Mouse (Mus musculus) midbrain, embryonic 13.5 days (tissue): ENCODE results near the gene Gpr183. TPM values are rescaled to one million over a fixed set of nuclear protein-coding genes. Genes with fewer than 3 reads are reported as not detected.

Source experiments
- ATAC-seq: fragments of 200-750 bp; cut with Nextera tagmentation; 2 replicates; pipeline ENCODE4 v1.8.0; 2017; ENCODE audit warnings: mild to moderate bottlenecking, moderate TSS enrichment, moderate library complexity
- H3K27ac ChIP-seq: fragments of 300-500 bp; sonication (generic); 2 replicates; pipeline ENCODE4 v1.5.1; 2015; ENCODE audit warnings: inconsistent platforms, mild to moderate bottlenecking, moderate library complexity
- H3K27me3 ChIP-seq: fragments of 300-500 bp; sonication (generic); 2 replicates; pipeline ENCODE4 v1.6.1; 2015; ENCODE audit warnings: mild to moderate bottlenecking, inconsistent platforms
- H3K36me3 ChIP-seq: fragments of 300-500 bp; sonication (generic); 2 replicates; pipeline ENCODE4 v1.6.1; 2015; ENCODE audit warnings: mild to moderate bottlenecking, inconsistent platforms
- H3K4me1 ChIP-seq: fragments of 300-500 bp; sonication (generic); replicated peaks from 2 replicates; pipeline ENCODE4 v1.6.1; 2015; ENCODE audit warnings: inconsistent platforms
- H3K4me2 ChIP-seq: fragments of 300-500 bp; sonication (generic); replicated peaks from 2 replicates; pipeline ENCODE4 v1.6.1; 2015; ENCODE audit warnings: moderate library complexity, mild to moderate bottlenecking, inconsistent platforms
- H3K4me3 ChIP-seq: fragments of 300-500 bp; sonication (generic); replicated peaks from 2 replicates; pipeline ENCODE4 v1.5.1; 2015; ENCODE audit warnings: mild to moderate bottlenecking, inconsistent platforms
- H3K9ac ChIP-seq: fragments of 300-500 bp; sonication (generic); replicated peaks from 2 replicates; pipeline ENCODE4 v1.6.1; 2015; ENCODE audit warnings: mild to moderate bottlenecking, inconsistent platforms
- H3K9me3 ChIP-seq: fragments of 300-500 bp; sonication (generic); 2 replicates; pipeline ENCODE4 v1.6.1; 2016; ENCODE audit warnings: mild to moderate bottlenecking, inconsistent platforms
- WGBS: fragments of 180-500 bp; shearing (Covaris S2); methylation state at CpG from one replicate; pipeline ENCODE4 v1.1.7; 2015; 5-methylcytosine and 5-hydroxymethylcytosine counted together
- polyA plus RNA-seq: library from polyadenylated mRNA; unstranded; fragments of >200 nt; fragmentation: Nextera tagmentation; extraction: Ambion mirVana; gene quantifications from 2 replicates; pipeline ENCODE4 v1.2.1, GENCODE M21; 2015

The Gpr183 gene
- polyA plus RNA-seq, 1 experiment from 2014 or later = 1.2 TPM

DNA sequence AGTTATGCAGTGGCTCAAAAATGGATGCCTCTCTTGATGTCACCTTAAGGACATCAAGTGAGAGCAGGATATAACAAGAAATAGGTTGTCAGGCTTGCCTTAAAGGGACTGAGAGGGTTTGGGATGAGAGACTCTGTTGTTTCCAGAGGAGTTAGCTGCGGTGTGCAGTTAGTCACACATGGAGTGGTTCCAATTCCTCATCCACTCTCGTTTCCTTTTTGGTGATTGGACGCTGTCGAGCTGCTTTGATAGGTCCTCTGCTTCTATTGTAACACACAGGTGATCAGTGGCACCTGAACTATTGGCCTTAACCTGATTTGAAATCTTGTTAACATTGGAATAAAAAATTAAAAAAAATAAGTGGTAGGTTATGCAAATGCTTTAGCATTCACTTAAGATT lies 42.3 kb downstream of the Gpr183 start:
- H3K27me3 ChIP-seq = no peaks in the 10 kb centered on the region
- no peak overlapping the region for H3K4me2 ChIP-seq
- H3K4me1 ChIP-seq = 0 out of 2 replicates have a peak, but pooled peaks cover 3% of the 10 kb centered on the region
- no peak overlapping the region for H3K27ac ChIP-seq
- H3K36me3 ChIP-seq = no peaks in the 10 kb centered on the region
- no peak overlapping the region for H3K4me3 ChIP-seq
- no peak for ATAC-seq
- 92% methylated on average over 4 of the region's 4 CpGs for WGBS
- no peak overlapping the region for H3K9ac ChIP-seq
- H3K9me3 ChIP-seq = no peaks in the 10 kb centered on the region

- Histone ChIP-seq H3K4me1 (0 out of 2 replicates have a peak, but pooled peaks cover 3% of the 10 kb centered on the region), H3K9ac (no peak overlapping the region), H3K4me3 (no peak overlapping the region), H3K4me2 (no peak overlapping the region), H3K9me3 (no peaks in the 10 kb centered on the region), H3K36me3 (peaks cover 6% of the 10 kb centered on the region), H3K27ac (no peak overlapping the region), H3K27me3 (no peaks in the 10 kb centered on the region)
- WGBS = 94% methylated on average over 4 of the region's 4 CpGs
- no peak for ATAC-seq
Observed at GRCm38 (mm10) chr14:121922016-121922415, 43.0 kb downstream of the Gpr183 start.

DNA sequence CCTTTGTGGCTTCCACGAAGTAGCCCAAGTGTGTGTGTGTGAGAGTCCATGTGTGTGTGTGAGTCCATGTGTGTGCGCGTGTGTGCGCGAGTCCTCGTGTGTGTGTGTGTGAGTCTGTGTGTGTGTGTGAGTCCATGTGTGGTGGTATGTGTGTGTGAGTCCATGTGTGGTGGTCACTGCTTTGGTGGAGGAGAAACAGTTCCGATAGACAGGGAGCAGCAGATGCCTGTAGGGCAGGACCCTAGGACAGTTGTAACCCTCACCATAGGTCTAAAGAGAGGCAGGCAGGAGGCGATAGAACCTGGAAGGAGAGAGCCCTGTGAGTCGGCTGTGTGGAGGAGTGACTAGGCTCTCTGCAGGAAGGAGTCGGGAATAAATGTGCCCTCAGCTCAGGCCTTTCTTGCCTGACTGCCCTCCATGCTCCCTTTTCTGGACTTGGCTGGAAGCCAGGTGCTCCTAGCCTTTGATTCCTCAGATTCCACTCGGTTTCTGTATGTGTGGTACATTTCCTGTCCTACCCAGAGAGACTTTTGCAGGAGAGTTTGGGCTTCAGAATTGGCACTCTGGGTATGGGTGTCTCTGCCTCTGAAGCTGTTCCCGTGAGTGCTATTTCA lies 44.4 kb downstream of the Gpr183 start:
- H3K27me3 ChIP-seq = no peaks in the 10 kb centered on the region
- no peak overlapping the region for H3K4me2 ChIP-seq
- 0 out of 2 replicates have a peak, but pooled peaks cover 3% of the 10 kb centered on the region for H3K4me1 ChIP-seq
- no peak overlapping the region for H3K27ac ChIP-seq
- ATAC-seq = peak; percentile 21
- no peak overlapping the region for H3K4me3 ChIP-seq
- H3K36me3 ChIP-seq = peaks cover 20% of the 10 kb centered on the region
- no peak overlapping the region for H3K9ac ChIP-seq
- no peaks in the 10 kb centered on the region for H3K9me3 ChIP-seq
- 80% methylated on average over 12 of the region's 12 CpGs for WGBS

GRCm38 (mm10) chr14:121919752-121920151 lies 45.2 kb downstream of the Gpr183 start:
- no peak for ATAC-seq
- peaks cover 22% of the 10 kb centered on the region for H3K36me3 ChIP-seq
- H3K27ac ChIP-seq = no peak overlapping the region
- H3K4me3 ChIP-seq = no peak overlapping the region
- no peak overlapping the region for H3K4me2 ChIP-seq
- no peaks in the 10 kb centered on the region for H3K9me3 ChIP-seq
- no peak overlapping the region for H3K9ac ChIP-seq
- 0 out of 2 replicates have a peak, but pooled peaks cover 3% of the 10 kb centered on the region for H3K4me1 ChIP-seq
- H3K27me3 ChIP-seq = no peaks in the 10 kb centered on the region
- 41% methylated on average over 3 of the region's 3 CpGs for WGBS

- Histone ChIP-seq H3K27ac (no peak overlapping the region), H3K9ac (no peak overlapping the region), H3K27me3 (no peaks in the 10 kb centered on the region), H3K4me2 (no peak overlapping the region), H3K9me3 (no peaks in the 10 kb centered on the region), H3K4me1 (0 out of 2 replicates have a peak, but pooled peaks cover 3% of the 10 kb centered on the region), H3K4me3 (no peak overlapping the region), H3K36me3 (peaks cover 22% of the 10 kb centered on the region)
- ATAC-seq = no peak
- WGBS = 70% methylated on average over 3 of the region's 3 CpGs
Observed at GRCm38 (mm10) chr14:121918266-121918665, 46.7 kb downstream of the Gpr183 start.

DNA sequence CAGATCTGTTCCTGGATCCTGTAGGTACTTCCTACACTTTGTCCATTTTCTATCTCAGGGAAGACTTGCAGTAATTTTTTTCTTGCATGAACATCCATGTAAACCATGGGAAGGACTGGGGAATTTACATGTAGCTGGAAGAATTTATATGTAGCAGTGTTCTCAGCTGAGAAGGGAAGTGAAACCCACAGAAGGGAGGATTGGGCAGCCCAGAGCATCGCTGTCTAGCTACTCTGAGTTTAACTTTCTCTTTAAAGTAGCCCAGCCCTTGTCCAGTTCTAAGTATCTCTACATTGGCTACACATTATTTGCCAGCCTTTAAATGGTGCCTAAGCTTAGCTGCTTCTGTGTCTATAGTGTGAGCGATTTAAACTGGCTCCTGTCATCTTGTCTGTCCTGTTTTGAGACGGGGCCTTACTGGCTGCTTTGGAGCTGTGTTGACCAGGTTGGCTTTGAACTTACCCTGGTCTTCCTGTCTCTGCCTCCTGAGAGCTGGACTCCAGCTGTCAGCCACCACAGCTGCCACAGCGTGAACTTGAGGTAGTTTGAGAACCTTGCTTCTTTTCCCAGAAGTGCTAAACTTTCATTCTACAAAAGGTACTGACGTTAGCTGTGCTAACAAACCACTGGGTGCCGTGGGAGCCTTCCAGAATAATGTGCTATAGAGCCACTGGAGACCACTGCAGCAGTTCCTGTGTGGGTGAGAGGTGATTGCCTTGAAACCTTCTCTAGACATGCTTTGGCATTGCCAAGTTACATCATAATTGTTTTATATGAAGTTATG lies 48.5 kb downstream of the Gpr183 start:
- Histone ChIP-seq H3K4me1 (0 out of 2 replicates have a peak, but pooled peaks cover 3% of the 10 kb centered on the region), H3K27me3 (no peaks in the 10 kb centered on the region), H3K4me3 (no peak overlapping the region), H3K27ac (no peak overlapping the region), H3K36me3 (peaks cover 37% of the 10 kb centered on the region), H3K4me2 (no peak overlapping the region), H3K9me3 (no peaks in the 10 kb centered on the region), H3K9ac (no peak overlapping the region)
- 87% methylated on average over 6 of the region's 6 CpGs for WGBS
- ATAC-seq = no peak

DNA sequence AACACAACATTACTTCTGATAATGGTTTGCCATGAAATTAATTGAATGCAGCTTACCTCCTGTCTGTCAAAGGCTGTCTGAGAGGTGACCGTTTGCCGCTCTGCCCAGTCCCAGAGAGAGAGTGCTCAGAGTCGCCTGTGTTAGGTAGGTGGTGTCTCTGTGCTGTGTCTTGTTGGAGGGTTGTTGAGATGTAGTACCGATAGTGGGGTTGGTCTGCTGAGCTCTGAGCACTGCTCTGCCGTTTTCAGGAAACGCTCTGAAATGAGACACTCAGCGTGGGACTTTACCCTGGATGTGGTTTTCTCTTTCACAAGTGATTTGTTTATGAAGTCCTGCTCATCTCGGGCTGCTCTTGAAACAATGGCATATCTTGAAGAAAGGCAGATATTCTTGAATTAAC lies 49.4 kb downstream of the Gpr183 start, which contains the start of gene Gpr18:
Gpr18 (minus strand) TSS at position 161 of the 400 bp plus-strand sequence.
- no peak within 1 kb of the TSS for H3K9ac ChIP-seq
- WGBS = 87% methylated on average over 8 of the region's 8 CpGs
- H3K9me3 ChIP-seq = no peaks in the 10 kb centered on the region
- H3K4me1 ChIP-seq = 0 out of 2 replicates have a peak, but pooled peaks cover 1% of the 10 kb centered on the region
- H3K27me3 ChIP-seq = no peaks in the 10 kb centered on the region
- no peak for ATAC-seq
- H3K36me3 ChIP-seq = peaks cover 41% of the 10 kb centered on the region
- H3K4me2 ChIP-seq = no peak within 1 kb of the TSS
- H3K27ac ChIP-seq = no peak within 1 kb of the TSS
- H3K4me3 ChIP-seq = no peak within 1 kb of the TSS

DNA sequence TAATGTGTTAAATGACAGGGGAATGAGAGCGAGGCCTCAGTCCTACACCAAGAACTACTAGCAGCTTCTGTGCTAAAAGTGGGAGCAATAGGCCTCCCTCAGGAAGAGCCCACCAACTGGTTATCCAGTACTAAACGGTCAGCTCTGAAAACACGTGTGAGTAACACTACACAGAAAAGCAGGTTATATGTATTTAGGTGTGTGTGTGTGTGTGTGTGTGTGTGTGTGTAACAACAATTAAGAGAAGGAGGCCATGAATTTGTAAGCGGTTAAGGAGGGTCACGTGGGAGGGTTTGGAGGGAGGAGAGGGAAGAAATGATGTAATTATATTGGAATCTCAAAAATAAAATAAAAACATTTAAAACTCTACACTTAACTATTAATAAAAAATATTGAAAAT lies 49.9 kb downstream of the Gpr183 start:
- no peak for ATAC-seq
- H3K9ac ChIP-seq = no peak overlapping the region

DNA sequence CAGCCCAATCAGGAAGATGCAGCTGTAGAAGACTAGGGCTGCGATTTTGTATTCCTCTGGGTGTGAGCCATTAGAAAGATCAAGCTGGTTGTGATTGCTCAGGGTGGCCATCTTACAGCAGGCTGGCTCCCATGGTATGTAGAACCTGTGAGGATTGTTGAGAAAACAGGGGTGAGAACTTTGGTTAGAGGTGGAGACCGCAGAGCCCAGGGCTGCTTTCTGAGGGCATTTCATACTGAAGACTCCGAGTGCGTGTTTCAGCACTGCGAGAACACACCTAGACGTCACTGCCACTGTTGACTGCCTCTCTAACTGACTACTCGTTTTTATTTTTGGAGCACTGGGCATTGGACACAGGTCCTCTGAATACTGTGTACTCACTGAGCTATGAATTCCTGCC lies 52.5 kb downstream of the Gpr183 start:
- H3K36me3 ChIP-seq = peaks cover 65% of the 10 kb centered on the region
- no peak for ATAC-seq
- no peaks in the 10 kb centered on the region for H3K4me1 ChIP-seq
- no peaks in the 10 kb centered on the region for H3K9me3 ChIP-seq
- WGBS = 94% methylated on average over 7 of the region's 7 CpGs
- H3K4me2 ChIP-seq = no peak overlapping the region
- H3K4me3 ChIP-seq = no peak overlapping the region
- no peak overlapping the region for H3K9ac ChIP-seq
- no peaks in the 10 kb centered on the region for H3K27me3 ChIP-seq
- H3K27ac ChIP-seq = no peak overlapping the region

More for the DNA sequence above, 49.9 kb downstream of the Gpr183 start:
- Histone ChIP-seq H3K27me3 (no peaks in the 10 kb centered on the region), H3K9me3 (no peaks in the 10 kb centered on the region), H3K4me3 (no peak overlapping the region), H3K4me1 (no peaks in the 10 kb centered on the region), H3K4me2 (no peak overlapping the region), H3K27ac (no peak overlapping the region), H3K36me3 (peaks cover 46% of the 10 kb centered on the region)
- 97% methylated on average over 5 of the region's 5 CpGs for WGBS

DNA sequence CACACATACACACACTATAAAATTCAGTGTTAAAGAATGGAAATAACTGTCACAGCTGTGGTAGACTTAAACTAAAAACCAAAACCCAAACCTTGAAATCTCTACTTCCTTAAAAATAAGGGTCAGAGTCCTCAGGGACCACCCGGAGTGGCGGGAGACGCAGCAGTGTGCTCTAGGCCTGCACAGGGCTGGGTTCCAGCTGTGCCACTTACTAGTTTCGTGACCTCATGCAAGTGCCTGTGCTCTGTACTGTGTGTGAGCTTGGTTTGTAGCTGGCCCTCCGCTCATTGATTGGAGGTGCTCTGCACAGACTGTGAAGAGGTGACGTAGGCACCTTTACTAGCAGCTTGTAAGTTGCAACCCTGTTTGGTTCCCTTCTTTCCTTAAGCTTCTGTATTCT lies 55.1 kb downstream of the Gpr183 start:
- peaks cover 56% of the 10 kb centered on the region for H3K36me3 ChIP-seq
- H3K4me2 ChIP-seq = no peak overlapping the region
- WGBS = 96% methylated on average over 6 of the region's 6 CpGs
- H3K9me3 ChIP-seq = no peaks in the 10 kb centered on the region
- H3K27ac ChIP-seq = no peak overlapping the region
- H3K4me3 ChIP-seq = no peak overlapping the region
- H3K27me3 ChIP-seq = no peaks in the 10 kb centered on the region
- H3K4me1 ChIP-seq = no peaks in the 10 kb centered on the region
- ATAC-seq = 0 out of 2 replicates have a peak, but pooled peaks have one; percentile 45
- no peak overlapping the region for H3K9ac ChIP-seq

DNA sequence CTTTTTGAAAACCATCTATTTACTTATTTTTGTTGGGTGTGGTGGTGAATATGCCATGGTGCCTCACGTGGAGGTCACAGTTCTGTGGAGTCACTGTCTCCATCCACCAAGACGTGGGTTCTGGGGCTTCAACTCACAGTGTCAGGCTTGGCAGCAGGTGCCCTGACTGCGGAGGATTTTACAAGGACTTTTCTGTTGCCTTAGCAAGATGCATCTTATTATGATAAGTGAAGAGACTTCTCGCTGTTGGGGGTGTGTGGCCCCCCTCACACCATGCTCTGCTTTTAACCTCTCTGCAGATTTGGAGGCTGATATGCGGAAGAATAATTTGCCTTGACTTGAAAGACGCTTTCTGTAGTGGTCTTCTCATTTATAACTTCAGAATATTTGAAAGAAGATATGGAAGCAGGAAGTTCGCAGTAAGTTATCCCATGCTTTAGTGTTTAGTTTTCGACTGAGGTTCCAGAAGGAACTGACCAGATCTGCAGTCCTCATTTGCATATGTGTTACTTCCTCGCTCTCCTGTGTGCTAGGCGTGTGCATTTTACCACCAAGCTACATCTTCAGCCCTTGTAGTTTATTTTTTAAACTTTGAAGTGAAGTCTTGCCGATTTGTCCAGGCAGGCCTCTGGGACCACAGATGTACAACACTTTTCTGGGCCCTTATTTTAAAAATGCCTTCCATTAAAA lies 57.9 kb downstream of the Gpr183 start:
- Histone ChIP-seq H3K27ac (no peak overlapping the region), H3K4me1 (no peaks in the 10 kb centered on the region), H3K4me2 (no peak overlapping the region), H3K9ac (no peak overlapping the region), H3K9me3 (no peaks in the 10 kb centered on the region), H3K36me3 (peaks cover 47% of the 10 kb centered on the region), H3K27me3 (no peaks in the 10 kb centered on the region), H3K4me3 (no peak overlapping the region)
- no peak for ATAC-seq
- WGBS = 93% methylated on average over 11 of the region's 11 CpGs
